Mouse (Mus musculus) embryonic facial prominence, embryonic 13.5 days (tissue): Measurements from ENCODE around the gene Taco1. TPM values are rescaled to one million over a fixed set of nuclear protein-coding genes. Genes with fewer than 3 reads are reported as not detected.

ENCODE experiments used
- ATAC-seq: fragments of 200-750 bp; cut with Nextera tagmentation; 2 replicates; pipeline ENCODE4 v1.8.0; 2017; ENCODE audit warnings: low read depth; ENCODE audit not compliant: insufficient number of reproducible peaks, insufficient read depth, low FRiP score, low TSS enrichment
- H3K27ac ChIP-seq: fragments of 300-500 bp; sonication (generic); 2 replicates; pipeline ENCODE4 v1.5.1; 2015; ENCODE audit warnings: moderate library complexity, mild to moderate bottlenecking, inconsistent platforms
- H3K27me3 ChIP-seq: fragments of 300-500 bp; sonication (generic); 2 replicates; pipeline ENCODE4 v1.6.1; 2015; ENCODE audit warnings: mild to moderate bottlenecking, inconsistent platforms
- H3K36me3 ChIP-seq: fragments of 300-500 bp; sonication (generic); 2 replicates; pipeline ENCODE4 v1.6.1; 2015; ENCODE audit warnings: mild to moderate bottlenecking, inconsistent platforms
- H3K4me1 ChIP-seq: fragments of 300-500 bp; sonication (generic); 2 replicates; pipeline ENCODE4 v1.6.1; 2015; ENCODE audit warnings: inconsistent platforms
- H3K4me2 ChIP-seq: fragments of 300-500 bp; sonication (generic); 2 replicates; pipeline ENCODE4 v1.6.1; 2015; ENCODE audit warnings: moderate library complexity, mild to moderate bottlenecking, inconsistent platforms
- H3K4me3 ChIP-seq: fragments of 300-500 bp; sonication (generic); 2 replicates; pipeline ENCODE4 v1.5.1; 2015; ENCODE audit warnings: mild to moderate bottlenecking, inconsistent platforms
- H3K9ac ChIP-seq: fragments of 300-500 bp; sonication (generic); 2 replicates; pipeline ENCODE4 v1.6.1; 2015; ENCODE audit warnings: mild to moderate bottlenecking, inconsistent platforms
- H3K9me3 ChIP-seq: fragments of 300-500 bp; sonication (generic); 2 replicates; pipeline ENCODE4 v1.6.1; 2016; ENCODE audit warnings: inconsistent platforms
- WGBS: fragments of 180-500 bp; shearing (Covaris S2); methylation state at CpG from one replicate; pipeline ENCODE4 v1.1.7; 2015; ENCODE audit warnings: mixed read lengths; 5-methylcytosine and 5-hydroxymethylcytosine counted together
- polyA plus RNA-seq: library from polyadenylated mRNA; unstranded; fragments of >200 nt; fragmentation: Nextera tagmentation; extraction: Ambion mirVana; gene quantifications from 2 replicates; pipeline ENCODE4 v1.2.1, GENCODE M21; 2015

Gene Taco1
- polyA plus RNA-seq, 1 experiment from 2014 or later = 10.8 TPM

GRCm38 (mm10) chr11:106122221-106122620, 56.4 kb downstream of the Taco1 start:
- Histone ChIP-seq H3K36me3 (peaks cover 81% of the 10 kb centered on the region), H3K4me3 (no peak overlapping the region), H3K4me1 (no peaks in the 10 kb centered on the region), H3K9me3 (no peaks in the 10 kb centered on the region), H3K27me3 (no peaks in the 10 kb centered on the region), H3K9ac (no peak overlapping the region), H3K27ac (no peak overlapping the region), H3K4me2 (no peak overlapping the region)
- ATAC-seq = no peak
- WGBS = 90% methylated on average over 5 of the region's 5 CpGs

DNA sequence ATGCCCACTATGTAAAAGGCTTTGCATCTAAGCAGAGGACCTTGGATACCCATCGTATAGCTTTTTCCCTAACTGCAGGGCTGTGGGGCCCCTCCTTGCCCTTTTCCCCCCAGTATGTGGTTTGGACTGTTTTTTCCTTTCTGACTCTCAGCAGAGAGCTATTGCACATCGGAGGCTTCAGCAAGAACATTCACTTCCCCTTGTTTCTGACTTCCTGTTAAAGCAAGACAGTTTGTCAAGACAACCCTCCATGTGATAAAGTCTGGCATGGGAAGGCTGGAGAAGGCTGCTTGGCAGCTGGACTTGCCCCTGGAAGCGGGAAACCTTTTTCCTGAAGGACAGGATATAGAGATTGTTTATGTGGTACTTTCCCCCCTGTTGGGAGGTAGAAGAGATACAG, 56.9 kb downstream of the Taco1 start:
- Histone ChIP-seq H3K4me2 (no peak overlapping the region), H3K27ac (no peak overlapping the region), H3K4me3 (no peak overlapping the region), H3K27me3 (no peaks in the 10 kb centered on the region), H3K9me3 (no peaks in the 10 kb centered on the region), H3K36me3 (peaks cover 76% of the 10 kb centered on the region), H3K9ac (no peak overlapping the region), H3K4me1 (no peaks in the 10 kb centered on the region)
- WGBS = 84% methylated on average over 3 of the region's 3 CpGs
- no peak for ATAC-seq

Other genes with a start within 250 kb of the Taco1 start
- 15.5 and 16.1 TPM in 2 replicates for gene Cyb561, start 112.7 kb upstream of the Taco1 start, polyA plus RNA-seq
- gene Ace, start 98.1 kb upstream of the Taco1 start, polyA plus RNA-seq = 0.65 and 0.94 TPM in 2 replicates
- not detected in 2 replicates for gene Ace3, start 71.4 kb upstream of the Taco1 start, polyA plus RNA-seq
- 0.31 and 0.70 TPM in 2 replicates for gene Kcnh6, start 57.9 kb upstream of the Taco1 start, polyA plus RNA-seq
- gene Dcaf7, start 29.2 kb upstream of the Taco1 start, polyA plus RNA-seq = 71.3 and 74.6 TPM in 2 replicates
- 25.1 and 25.6 TPM in 2 replicates for gene Map3k3, start 18.6 kb downstream of the Taco1 start, polyA plus RNA-seq
- gene Gm10840, start 94.8 kb downstream of the Taco1 start, polyA plus RNA-seq = not detected in 2 replicates
- 367 and 452 TPM in 2 replicates for gene Limd2, start 94.8 kb downstream of the Taco1 start, polyA plus RNA-seq
- 34.8 and 35.8 TPM in 2 replicates for gene Strada, start 136.1 kb downstream of the Taco1 start, polyA plus RNA-seq
- 81.4 and 93.3 TPM in 2 replicates for gene Ccdc47, start 150.3 kb downstream of the Taco1 start, polyA plus RNA-seq
- 81.2 and 90.4 TPM in 2 replicates for gene Ddx42, start 150.9 kb downstream of the Taco1 start, polyA plus RNA-seq
- gene Ftsj3, start 190.0 kb downstream of the Taco1 start, polyA plus RNA-seq = 60.0 and 63.0 TPM in 2 replicates
- gene Psmc5, start 190.1 kb downstream of the Taco1 start, polyA plus RNA-seq = 286 and 310 TPM in 2 replicates
- gene Smarcd2, start 206.9 kb downstream of the Taco1 start, polyA plus RNA-seq = 75.7 and 88.0 TPM in 2 replicates
- 0.19 and 0.44 TPM in 2 replicates for gene Tcam1, start 210.6 kb downstream of the Taco1 start, polyA plus RNA-seq
- not detected in 2 replicates for gene Gh, start 235.8 kb downstream of the Taco1 start, polyA plus RNA-seq
- 1.8 and 2.1 TPM in 2 replicates for gene Cd79b, start 248.7 kb downstream of the Taco1 start, polyA plus RNA-seq